Mouse (Mus musculus): ENCODE data around the gene Gm10778. TPM values are rescaled to one million over a fixed set of nuclear protein-coding genes. Genes with fewer than 3 reads are reported as not detected.
"Not testable (repeated sequence)": the region's sequence is repeated elsewhere in the genome, so short reads cannot be mapped to it uniquely, and the experiment has no call there.

Gm10778 gene
- polyA plus RNA-seq, 1 experiment from 2014 or later, result 8.7 TPM

- 98% methylated on average over 2 of the region's 2 CpGs for WGBS
- Histone ChIP-seq H3K27ac (ENCODE audit: low read depth, low read length) (no peak overlapping the region), H3K4me2 (ENCODE audit: low read depth, low read length) (no peak overlapping the region), H3K36me3 (ENCODE audit: control insufficient read depth, insufficient read depth, low read length) (no peaks in the 10 kb centered on the region), H3K27me3 (ENCODE audit: control insufficient read depth, insufficient read depth, low read length) (no peaks in the 10 kb centered on the region), H3K9me3 (ENCODE audit: control insufficient read depth, low read length) (peaks cover 36% of the 10 kb centered on the region), H3K9ac (replicated peaks; ENCODE audit: low read depth, low read length) (no peak overlapping the region), H3K4me3 (ENCODE audit: low read depth, low read length) (no peak overlapping the region), H3K4me1 (ENCODE audit: control insufficient read depth, insufficient read depth, low read length) (no peaks in the 10 kb centered on the region)
- ATAC-seq (ENCODE audit: low read depth), result no peak
These were observed 7.3 kb downstream of the Gm10778 start for GRCm38 (mm10) chr10:81656174-81656573.

- not testable (repeated sequence) for H3K9ac ChIP-seq (replicated peaks; ENCODE audit: low read depth, low read length); H3K27ac ChIP-seq (ENCODE audit: low read depth, low read length); H3K4me1 ChIP-seq (ENCODE audit: control insufficient read depth, insufficient read depth, low read length); H3K27me3 ChIP-seq (ENCODE audit: control insufficient read depth, insufficient read depth, low read length); H3K4me2 ChIP-seq (ENCODE audit: low read depth, low read length); H3K9me3 ChIP-seq (ENCODE audit: control insufficient read depth, low read length); H3K36me3 ChIP-seq (ENCODE audit: control insufficient read depth, insufficient read depth, low read length); ATAC-seq (ENCODE audit: low read depth); H3K4me3 ChIP-seq (ENCODE audit: low read depth, low read length)
- no CpG with 5 or more reads among the region's 18 CpGs for WGBS
These were observed 38.3 kb downstream of the Gm10778 start for GRCm38 (mm10) chr10:81687114-81687513.

GRCm38 (mm10) chr10:81704531-81705301 is 55.9 kb downstream of the Gm10778 start, which contains the start of gene Zfp433:
TSS of gene Zfp433 (plus strand) at chr10:81704825.
- ATAC-seq (ENCODE audit: low read depth), result peak; percentile 100
- not testable (repeated sequence) for H3K27ac ChIP-seq (ENCODE audit: low read depth, low read length); H3K4me3 ChIP-seq (ENCODE audit: low read depth, low read length); H3K9me3 ChIP-seq (ENCODE audit: control insufficient read depth, low read length); H3K36me3 ChIP-seq (ENCODE audit: control insufficient read depth, insufficient read depth, low read length); H3K4me1 ChIP-seq (ENCODE audit: control insufficient read depth, insufficient read depth, low read length); H3K9ac ChIP-seq (replicated peaks; ENCODE audit: low read depth, low read length); H3K4me2 ChIP-seq (ENCODE audit: low read depth, low read length); H3K27me3 ChIP-seq (ENCODE audit: control insufficient read depth, insufficient read depth, low read length)
- no CpG with 5 or more reads among the region's 46 CpGs for WGBS

Other genes with a start within 250 kb of the Gm10778 start
- gene Nfic, start 193.4 kb upstream of the Gm10778 start, polyA plus RNA-seq (2014; fragmentation: Nextera tagmentation; extraction: Ambion mirVana), result 21.9 and 25.0 TPM in 2 replicates
- 50.6 and 64.4 TPM in 2 replicates for gene Celf5, start 166.3 kb upstream of the Gm10778 start, polyA plus RNA-seq (2014; fragmentation: Nextera tagmentation; extraction: Ambion mirVana)
- gene Ncln, start 152.7 kb upstream of the Gm10778 start, polyA plus RNA-seq (2014; fragmentation: Nextera tagmentation; extraction: Ambion mirVana), result 62.6 and 62.7 TPM in 2 replicates
- gene S1pr4, start 148.9 kb upstream of the Gm10778 start, polyA plus RNA-seq (2014; fragmentation: Nextera tagmentation; extraction: Ambion mirVana), result 0.29 and 0.79 TPM in 2 replicates
- gene Gna15, start 124.8 kb upstream of the Gm10778 start, polyA plus RNA-seq (2014; fragmentation: Nextera tagmentation; extraction: Ambion mirVana), result 0.40 and 1.9 TPM in 2 replicates
- gene Gna11, start 103.9 kb upstream of the Gm10778 start, polyA plus RNA-seq (2014; fragmentation: Nextera tagmentation; extraction: Ambion mirVana), result 81.1 and 89.8 TPM in 2 replicates
- gene Aes, start 89.6 kb upstream of the Gm10778 start, polyA plus RNA-seq (2014; fragmentation: Nextera tagmentation; extraction: Ambion mirVana), result 347 and 599 TPM in 2 replicates
- gene Tle2, start 74.5 kb upstream of the Gm10778 start, polyA plus RNA-seq (2014; fragmentation: Nextera tagmentation; extraction: Ambion mirVana), result 32.4 and 37.3 TPM in 2 replicates
- 5.0 and 6.6 TPM in 2 replicates for gene Tle6, start 48.0 kb upstream of the Gm10778 start, polyA plus RNA-seq (2014; fragmentation: Nextera tagmentation; extraction: Ambion mirVana)
- 1.0 and 1.9 TPM in 2 replicates for gene BC025920, start 42.8 kb upstream of the Gm10778 start, polyA plus RNA-seq (2014; fragmentation: Nextera tagmentation; extraction: Ambion mirVana)
- 48.9 and 53.6 TPM in 2 replicates for gene Sirt6, start 21.3 kb upstream of the Gm10778 start, polyA plus RNA-seq (2014; fragmentation: Nextera tagmentation; extraction: Ambion mirVana)
- gene Ankrd24, start 20.5 kb upstream of the Gm10778 start, polyA plus RNA-seq (2014; fragmentation: Nextera tagmentation; extraction: Ambion mirVana), result 10.1 and 16.1 TPM in 2 replicates
- gene Zfp433, start 55.8 kb downstream of the Gm10778 start, polyA plus RNA-seq (2014; fragmentation: Nextera tagmentation; extraction: Ambion mirVana), result 19.6 and 23.5 TPM in 2 replicates
- gene Gm3055, start 122.1 kb downstream of the Gm10778 start, polyA plus RNA-seq (2014; fragmentation: Nextera tagmentation; extraction: Ambion mirVana), result 22.3 and 25.0 TPM in 2 replicates
- 4.5 and 5.7 TPM in 2 replicates for gene Gm4767, start 163.1 kb downstream of the Gm10778 start, polyA plus RNA-seq (2014; fragmentation: Nextera tagmentation; extraction: Ambion mirVana)
- gene Gm32687, start 214.9 kb downstream of the Gm10778 start, polyA plus RNA-seq (2014; fragmentation: Nextera tagmentation; extraction: Ambion mirVana), result 14.9 and 16.5 TPM in 2 replicates

All from neural tube, embryonic 14.5 days (tissue).